In the genomic region with DNA sequence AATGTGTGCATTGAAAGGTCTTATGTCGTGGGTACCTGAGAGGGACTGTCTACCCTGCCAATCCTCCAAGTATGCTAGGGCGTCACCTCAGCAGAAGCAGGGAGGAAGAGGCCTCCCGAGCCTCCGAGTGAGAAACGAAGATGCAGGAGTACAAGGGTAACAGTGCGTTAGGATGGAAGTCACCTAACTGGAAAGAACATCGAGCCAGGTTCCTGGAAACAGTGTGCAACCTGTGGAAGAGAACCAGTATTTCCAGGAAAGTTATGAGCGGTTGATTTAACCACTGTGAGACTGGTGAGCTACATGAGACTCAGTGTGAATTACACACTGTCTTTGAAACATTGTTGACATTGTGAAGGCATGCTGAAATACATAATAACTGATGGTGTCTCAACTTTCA, we compare ENCODE assay signal across 18 mouse cellular contexts. TPM values are rescaled to one million over a fixed set of nuclear protein-coding genes. Genes with fewer than 3 reads are reported as not detected.
DNase-seq lines count a peak whose midpoint lies in the region; ATAC-seq and TF ChIP-seq lines count a peak whose summit lies in the region.
"Had no signal": no experiment of that assay in that cellular context is flagged by ENCODE, and none has a peak within 500 bp of the region (broad histone marks: within the 10 kb centered on the region; RNA-seq: fewer than 3 reads in every experiment).

No protein-coding gene starts in this region.

- no peak for TF ChIP-seq CTCF in kidney, adult 2 months (conservative IDR thresholded peaks at IDR 0.05; ENCODE audit: insufficient read depth, insufficient read length, low read depth, low read length)
- no peak for TF ChIP-seq CTCF in liver, embryonic 14.5 days (IDR thresholded peaks at IDR 0.05; ENCODE audit: low read depth)

- H3K36me3 ChIP-seq in kidney, adult 2 months (ENCODE audit: control insufficient read depth, insufficient read depth, low read length), result no peaks in the 10 kb centered on the region
- no peaks in the 10 kb centered on the region for H3K36me3 ChIP-seq in liver, embryonic 11.5 days (ENCODE audit: control insufficient read depth, insufficient read depth, low read length)
- no peaks in the 10 kb centered on the region for H3K36me3 ChIP-seq in liver, embryonic 14.5 days (replicated peaks; ENCODE audit: control insufficient read depth, insufficient read depth, low read depth)
- H3K36me3 ChIP-seq: forebrain, embryonic 12.5 days; forebrain, embryonic 15.5 days had no signal

- TF ChIP-seq POLR2A in kidney, adult 2 months (IDR thresholded peaks at IDR 0.05; ENCODE audit: low read depth, low read length), result no peak

- no peak overlapping the region for H3K4me3 ChIP-seq in kidney, adult 2 months (ENCODE audit: insufficient read depth, low read depth, low read length)
- H3K4me3 ChIP-seq in liver, embryonic 11.5 days (ENCODE audit: low read depth, low read length), result no peak overlapping the region
- no peak overlapping the region for H3K4me3 ChIP-seq in liver, embryonic 14.5 days (ENCODE audit: insufficient read depth in 1 of 2, low read depth in 2 of 2, low read length in 2 of 2)
- H3K4me3 ChIP-seq: forebrain, embryonic 12.5 days; forebrain, embryonic 15.5 days had no signal

- H3K4me1 ChIP-seq in kidney, adult 2 months (ENCODE audit: control insufficient read depth, insufficient read depth, low read length), result peaks cover 5% of the 10 kb centered on the region; the same call in 1 of the 2 replicates
- peaks cover 48% of the 10 kb centered on the region for H3K4me1 ChIP-seq in liver, embryonic 11.5 days (replicated peaks; ENCODE audit: control insufficient read depth, insufficient read depth, low read length)
- peaks cover 25 to 41% of the 10 kb centered on the region in 2 experiments for H3K4me1 ChIP-seq in liver, embryonic 14.5 days (replicated peaks; ENCODE audit: control insufficient read depth in 2 of 2, insufficient read depth in 2 of 2, low read length in 1 of 2)

- WGBS in kidney, adult 2 months, result 57% methylated on average over 8 of the region's 8 CpGs
- 66% methylated on average over 8 of the region's 8 CpGs for WGBS in liver, embryonic 11.5 days
- WGBS in liver, embryonic 14.5 days (ENCODE audit: insufficient replicate concordance), result 38% methylated on average over 8 of the region's 8 CpGs

- TF ChIP-seq EP300 in liver, embryonic 14.5 days (IDR thresholded peaks at IDR 0.05; ENCODE audit: low read depth), result no peak

- H3K9me3 ChIP-seq in liver, embryonic 11.5 days (ENCODE audit: control insufficient read depth, low read length), result no peaks in the 10 kb centered on the region
- no peaks in the 10 kb centered on the region for H3K9me3 ChIP-seq in liver, embryonic 14.5 days (ENCODE audit: control insufficient read depth, low read length)
- H3K9me3 ChIP-seq: forebrain, embryonic 12.5 days; forebrain, embryonic 15.5 days; heart, embryonic 13.5 days had no signal

- H3K27ac ChIP-seq in kidney, adult 2 months (ENCODE audit: insufficient read depth, low read depth, low read length), result no peak overlapping the region
- peak overlapping the region; percentile 15; the same call in 1 of the 2 replicates for H3K27ac ChIP-seq in liver, embryonic 11.5 days (ENCODE audit: low read depth, low read length)
- H3K27ac ChIP-seq in liver, embryonic 14.5 days, result peak overlapping the region; percentile 48
- H3K27ac ChIP-seq: forebrain, embryonic 12.5 days; forebrain, embryonic 15.5 days; hindbrain, embryonic 14.5 days; hindbrain, postnatal 0 days had no signal

- ATAC-seq in liver, embryonic 11.5 days (replicated peaks; ENCODE audit: low FRiP score), result no peak
- no peak for ATAC-seq in liver, embryonic 14.5 days (ENCODE audit: insufficient read depth)
- ATAC-seq: forebrain, embryonic 15.5 days; hindbrain, postnatal 0 days had no signal

- no peak overlapping the region for H3K9ac ChIP-seq in liver, embryonic 11.5 days (ENCODE audit: low read depth, low read length)
- no peak overlapping the region for H3K9ac ChIP-seq in liver, embryonic 14.5 days (replicated peaks)
- H3K9ac ChIP-seq: forebrain, embryonic 12.5 days; forebrain, embryonic 15.5 days; hindbrain, embryonic 14.5 days had no signal

- H3K4me2 ChIP-seq in liver, embryonic 11.5 days, result peak overlapping the region; percentile 70; the same call in 1 of the 2 replicates
- peak overlapping the region; percentile 73 for H3K4me2 ChIP-seq in liver, embryonic 14.5 days (ENCODE audit: low read depth)
- H3K4me2 ChIP-seq: forebrain, embryonic 12.5 days; forebrain, embryonic 15.5 days; hindbrain, embryonic 14.5 days had no signal

- H3K27me3 ChIP-seq in kidney, adult 2 months (replicated peaks; ENCODE audit: control insufficient read depth, insufficient read depth, low read length), result no peaks in the 10 kb centered on the region
- H3K27me3 ChIP-seq in liver, embryonic 11.5 days (replicated peaks; ENCODE audit: control insufficient read depth, insufficient read depth, low read length), result no peaks in the 10 kb centered on the region
- H3K27me3 ChIP-seq in liver, embryonic 14.5 days (ENCODE audit: control insufficient read depth, insufficient read depth, low read length), result no peaks in the 10 kb centered on the region
- H3K27me3 ChIP-seq: forebrain, embryonic 12.5 days; forebrain, embryonic 15.5 days; heart, embryonic 13.5 days had no signal

- peak; percentile 25 for DNase-seq in kidney, adult 2 months
- no peak for DNase-seq in kidney, postnatal 36 days
- DNase-seq in c-Kit-positive CD71-positive TER-119-positive erythroid progenitor cells, embryonic 14.5 days (ENCODE audit: low spot score), result peak; percentile 58
- DNase-seq in liver, embryonic 11.5 days (ENCODE audit: low spot score), result no peak
- DNase-seq in liver, embryonic 14.5 days (ENCODE audit: low read depth in 3 of 3, low spot score in 3 of 3), result peak in 1 of 3 experiments; percentile 55
- DNase-seq in right cerebral cortex, adult 2 months (ENCODE audit: low spot score in 2 of 2), result no peak
- DNase-seq in urinary bladder, adult 2 months (ENCODE audit: low spot score), result no peak
- DNase-seq in right cerebral cortex, postnatal 14 days, result no peak
- DNase-seq: cerebellum, adult 18-20 months; cerebellum, adult 9-10 months; cerebellum, postnatal 14 days; gastrocnemius, postnatal 10 days; heart, postnatal 4 days had no signal

RNA-seq across cellular contexts. Expression of a gene that starts 48.4 kb away (rescaled TPM):
- polyA plus RNA-seq in kidney, adult 2 months (2012; rRNA removed), result 13.4 and 14.9 TPM in 2 replicates
- 40.2 and 44.2 TPM in 2 replicates for polyA plus RNA-seq in liver, embryonic 11.5 days (2014; fragmentation: Nextera tagmentation; extraction: Ambion mirVana)
- 7.0 and 7.9 TPM in 2 replicates for polyA plus RNA-seq in liver, embryonic 14.5 days (2012; rRNA removed)
- 22.2 and 23.3 TPM in 2 replicates for polyA plus RNA-seq in liver, embryonic 14.5 days (2014; fragmentation: Nextera tagmentation; extraction: Ambion mirVana)
- polyA plus RNA-seq in urinary bladder, adult 2 months (2012; rRNA removed), result 20.7 and 21.6 TPM in 2 replicates

Comparison
In these comparisons a context has a peak if more than half of its experiments do, and no peak if none do; other contexts are left out.
1. DNase-seq: peak in kidney, adult 2 months (single experiment) and c-Kit-positive CD71-positive TER-119-positive erythroid progenitor cells, embryonic 14.5 days (single experiment); none in kidney, postnatal 36 days (0 of 2), liver, embryonic 11.5 days (single experiment), right cerebral cortex, adult 2 months (0 of 2), urinary bladder, adult 2 months (single experiment) and right cerebral cortex, postnatal 14 days (single experiment).